Mouse (Mus musculus) olfactory bulb, adult 2 months (tissue): ENCODE measurements around the gene Xrcc4. TPM values are rescaled to one million over a fixed set of nuclear protein-coding genes. Genes with fewer than 3 reads are reported as not detected.
A peak's percentile ranks its signal among the peaks of the same experiment; 100 is the strongest.

Experiments
- H3K27ac ChIP-seq: fragments of 200-500 bp; 2 replicates; pipeline ENCODE4 v1.5.1; 2012; ENCODE audit warnings: low read depth, low read length; ENCODE audit not compliant: insufficient read depth
- H3K4me1 ChIP-seq: fragments of 200-500 bp; 2 replicates; pipeline ENCODE4 v1.6.1; 2012; ENCODE audit warnings: low read length; ENCODE audit not compliant: control insufficient read depth, insufficient read depth
- H3K4me3 ChIP-seq: fragments of 200-500 bp; 2 replicates; pipeline ENCODE4 v1.5.1; 2012; ENCODE audit warnings: mild to moderate bottlenecking, low read depth, low read length, moderate library complexity; ENCODE audit not compliant: insufficient read depth
- CTCF ChIP-seq: fragments of 200-500 bp; IDR thresholded peaks from 2 replicates; pipeline ENCODE4 v1.5.1; 2012; ENCODE audit warnings: low read depth, mild to moderate bottlenecking, low read length, moderate library complexity; ENCODE audit not compliant: insufficient read depth
- POLR2A ChIP-seq: fragments of 200-500 bp; IDR thresholded peaks from 2 replicates; pipeline ENCODE4 v1.6.1; 2012; ENCODE audit warnings: mild to moderate bottlenecking, low read depth, low read length, moderate library complexity; ENCODE audit not compliant: insufficient read depth
- WGBS: fragments of 180-500 bp; shearing (Covaris S2); methylation state at CpG from one replicate; pipeline ENCODE4 v1.1.7; 2018; 5-methylcytosine and 5-hydroxymethylcytosine counted together
- polyA plus RNA-seq: library from polyadenylated mRNA; stranded (reverse); fragments of >200 nt; gene quantifications from 2 replicates; pipeline ENCODE4 v1.2.4, GENCODE M21; 2012; ENCODE audit warnings: low replicate concordance; ENCODE audit not compliant: missing spikeins, insufficient read depth, insufficient read length

Xrcc4 gene
- polyA plus RNA-seq, 1 experiment: not detected

DNA sequence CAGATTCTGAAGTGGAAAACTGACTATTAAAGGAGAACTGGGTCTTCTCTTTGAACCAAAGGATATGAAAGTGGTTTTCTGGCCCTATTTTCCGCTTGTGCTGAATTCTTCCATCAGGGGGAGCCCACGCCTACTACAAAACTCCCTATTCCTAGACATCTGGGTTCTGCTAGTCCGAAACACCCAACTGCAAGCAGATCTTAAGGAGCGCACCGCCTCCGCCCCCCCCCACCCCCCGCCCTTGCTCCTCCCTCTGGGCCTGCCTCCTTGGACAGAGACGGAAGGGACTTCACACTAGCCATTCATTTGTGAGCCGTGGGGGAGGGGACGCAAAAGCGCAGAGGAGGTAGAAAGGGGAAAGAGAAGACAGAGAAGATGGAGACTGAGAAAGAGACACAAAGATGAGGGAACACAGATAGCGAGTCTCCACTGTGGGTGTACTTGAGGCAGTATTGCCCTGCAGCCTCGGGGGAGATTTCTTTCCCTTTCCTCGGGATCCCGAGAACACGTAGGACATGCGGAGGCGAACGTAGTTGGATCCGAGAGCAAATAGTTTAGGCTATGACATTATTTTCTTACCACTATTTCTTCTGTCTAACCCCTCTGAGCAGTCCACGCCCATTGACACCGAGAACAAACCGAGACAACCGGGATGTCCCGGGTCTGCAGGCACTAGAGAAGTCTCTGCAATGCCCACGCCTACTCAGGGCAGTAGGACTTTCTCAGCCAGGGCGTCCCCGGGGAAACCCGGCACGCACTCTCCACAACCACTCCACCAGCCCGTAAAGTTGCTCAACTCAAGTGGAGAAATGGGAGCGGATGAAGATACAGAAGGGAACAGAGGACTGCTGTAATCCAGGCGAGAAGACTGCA, 348.9 kb downstream of the Xrcc4 start:
- WGBS: under 1% methylated on average over 33 of the region's 33 CpGs
- peaks cover 19% of the 10 kb centered on the region for H3K4me1 ChIP-seq
- H3K27ac ChIP-seq: no peak overlapping the region
- no peak for TF ChIP-seq CTCF
- TF ChIP-seq POLR2A: no peak
- peak overlapping the region; percentile 68 for H3K4me3 ChIP-seq

- peak overlapping the region; percentile 68 for H3K4me3 ChIP-seq
- H3K4me1 ChIP-seq: peaks cover 19% of the 10 kb centered on the region
- under 1% methylated on average over 24 of the region's 24 CpGs for WGBS
- no peak overlapping the region for H3K27ac ChIP-seq
- TF ChIP-seq POLR2A (0 out of 2 replicates have a peak, but pooled peaks have one; percentile 26), CTCF (no peak)
Observed at GRCm38 (mm10) chr13:89739696-89740242, 349.6 kb downstream of the Xrcc4 start.

- WGBS: 3% methylated on average over 31 of the region's 31 CpGs
- H3K27ac ChIP-seq: no peak overlapping the region
Observed at GRCm38 (mm10) chr13:89738776-89739695, 350.4 kb downstream of the Xrcc4 start.

GRCm38 (mm10) chr13:89738275-89738674, 351.1 kb downstream of the Xrcc4 start:
- no peak overlapping the region for H3K4me3 ChIP-seq

More at GRCm38 (mm10) chr13:89738776-89739695, 350.4 kb downstream of the Xrcc4 start:
- H3K4me3 ChIP-seq: peak overlapping the region; percentile 68
- peaks cover 19% of the 10 kb centered on the region for H3K4me1 ChIP-seq
- TF ChIP-seq CTCF (no peak), POLR2A (no peak)

GRCm38 (mm10) chr13:89735111-89735510, 354.3 kb downstream of the Xrcc4 start:
- 71% methylated on average over 5 of the region's 5 CpGs for WGBS
- Histone ChIP-seq H3K4me3 (no peak overlapping the region), H3K4me1 (no peaks in the 10 kb centered on the region; the same call in 1 of the 2 replicates), H3K27ac (no peak overlapping the region)
- TF ChIP-seq CTCF (no peak), POLR2A (no peak)

More at GRCm38 (mm10) chr13:89738275-89738674, 351.1 kb downstream of the Xrcc4 start:
- Histone ChIP-seq H3K27ac (no peak overlapping the region), H3K4me1 (peaks cover 19% of the 10 kb centered on the region)
- 62% methylated on average over 2 of the region's 2 CpGs for WGBS
- TF ChIP-seq CTCF: no peak
- TF ChIP-seq POLR2A: no peak

GRCm38 (mm10) chr13:89726492-89726891, 362.9 kb downstream of the Xrcc4 start:
- H3K4me3 ChIP-seq: no peak overlapping the region
- H3K4me1 ChIP-seq: no peaks in the 10 kb centered on the region
- no peak overlapping the region for H3K27ac ChIP-seq
- no peak for TF ChIP-seq POLR2A
- TF ChIP-seq CTCF: no peak
- 66% methylated on average over 2 of the region's 2 CpGs for WGBS

Other genes starting within 250 kb of the Xrcc4 start
- gene Tmem167, start 485 bp downstream of the Xrcc4 start, polyA plus RNA-seq: not detected in 2 replicates